Mouse (Mus musculus): ENCODE measurements around the gene Fhdc1.

The Fhdc1 gene

DNA sequence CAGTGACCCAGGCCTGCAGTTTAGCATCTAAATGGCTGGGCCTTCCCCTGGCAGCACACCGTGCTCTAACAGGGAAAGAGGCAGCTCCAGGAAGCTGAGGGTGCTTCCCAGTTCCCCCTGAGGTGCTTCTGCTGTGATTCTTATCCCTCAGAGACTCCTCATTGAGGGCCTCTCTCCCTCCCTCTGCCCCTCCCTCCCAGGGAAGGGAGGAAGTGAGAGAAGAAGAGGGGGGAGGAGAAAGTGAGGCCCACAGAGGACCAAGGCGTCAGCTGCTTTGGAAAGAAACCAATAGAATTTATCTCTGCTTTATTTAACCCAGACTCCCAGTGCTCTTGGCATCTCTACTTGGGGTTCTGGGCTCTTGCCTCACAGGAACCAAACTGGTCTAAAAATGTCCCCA is 50.1 kb downstream of the Fhdc1 start:
- no peak for DNase-seq

DNA sequence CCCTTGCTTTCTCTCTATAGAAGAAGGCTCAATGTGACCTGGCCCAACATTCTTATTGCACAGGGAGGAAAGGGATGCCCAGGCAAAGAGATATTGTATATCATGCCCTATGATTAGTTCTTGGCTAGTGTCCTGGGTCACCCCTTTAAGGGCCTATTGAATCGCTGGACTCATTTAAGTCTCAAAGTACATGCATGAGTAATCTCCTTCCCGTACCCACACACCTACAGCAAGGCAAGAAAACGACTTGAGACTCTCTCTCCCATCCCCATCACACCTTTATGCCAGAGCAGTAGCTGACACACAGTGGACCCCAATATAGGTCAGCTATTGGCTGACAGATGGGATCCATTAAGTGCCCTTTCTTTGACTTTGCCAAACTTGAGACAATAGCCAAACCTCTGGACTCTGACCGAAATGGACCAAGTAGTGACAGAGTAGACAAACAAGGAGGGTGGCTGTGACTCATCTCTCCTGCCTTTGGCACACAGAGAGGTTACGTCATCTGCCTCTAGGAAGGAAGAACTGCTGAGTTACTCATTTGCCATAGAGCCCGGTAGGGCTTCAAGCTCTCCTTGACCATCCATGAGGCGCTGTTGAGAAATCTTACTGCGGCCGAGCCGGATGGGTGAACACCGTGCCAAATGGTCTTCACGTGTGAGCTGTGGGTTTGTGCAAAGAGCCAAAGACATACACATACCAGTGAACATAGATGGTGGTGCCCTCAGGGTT is 51.1 kb downstream of the Fhdc1 start:
- DNase-seq = no peak

DNA sequence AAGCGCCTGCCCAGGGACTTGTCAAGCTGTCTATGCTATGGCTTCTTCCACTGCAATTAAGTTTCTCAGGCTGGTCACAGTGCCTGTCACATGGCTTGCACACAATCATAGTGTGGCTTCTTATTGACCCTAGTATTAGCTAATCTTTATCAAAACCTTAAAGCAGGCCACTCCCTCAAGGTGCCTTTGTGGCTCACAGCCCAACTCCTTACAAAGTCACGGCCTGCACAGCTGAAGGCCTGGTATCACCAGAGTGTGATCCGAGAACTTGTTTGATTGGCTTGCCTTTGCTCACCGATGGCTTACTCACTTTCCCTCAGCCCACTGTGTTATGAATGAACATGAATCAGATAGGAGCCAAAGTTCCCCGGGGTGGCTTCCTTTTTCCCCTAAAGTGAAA is 52.5 kb downstream of the Fhdc1 start:
- DNase-seq = no peak

DNA sequence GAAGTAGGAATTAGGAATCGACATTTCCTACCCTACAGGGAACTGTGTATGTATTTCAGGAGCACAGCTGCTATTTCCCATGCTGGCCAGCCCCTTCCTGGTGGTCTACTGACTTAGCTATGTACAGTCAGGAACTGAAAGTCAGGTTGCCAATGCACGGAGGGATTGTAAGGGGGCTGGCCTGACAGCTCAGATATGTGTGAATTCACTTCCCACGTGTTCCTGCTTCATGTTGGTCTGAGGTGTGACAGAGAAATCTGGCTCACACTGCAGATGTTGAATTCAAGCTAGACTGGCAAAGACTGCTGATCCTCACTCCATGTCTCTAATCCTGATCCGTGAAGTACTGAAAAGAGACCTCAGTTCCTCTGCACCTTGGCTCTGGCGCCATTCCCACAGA is 57.9 kb downstream of the Fhdc1 start:
- no peak for DNase-seq

DNA sequence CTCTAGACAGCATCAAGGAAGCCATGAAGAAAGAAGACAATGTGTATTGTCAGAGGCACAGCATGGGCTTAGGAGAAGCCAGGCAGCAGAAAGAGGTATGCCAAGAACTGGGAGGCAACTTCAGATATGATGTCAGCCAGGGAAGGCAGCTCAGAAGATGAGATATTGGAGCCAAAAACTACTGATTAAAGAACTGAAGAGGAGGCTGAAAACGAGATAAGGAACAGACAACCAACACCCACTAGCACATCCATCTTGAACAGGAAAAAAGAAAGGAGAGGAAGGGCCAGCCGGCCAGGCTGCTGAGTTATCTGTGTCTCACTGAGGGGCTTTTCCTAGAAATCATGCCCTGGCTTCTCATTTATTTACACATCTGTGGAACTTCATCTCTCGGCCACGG is 66.4 kb downstream of the Fhdc1 start:
- DNase-seq = no peak

DNA sequence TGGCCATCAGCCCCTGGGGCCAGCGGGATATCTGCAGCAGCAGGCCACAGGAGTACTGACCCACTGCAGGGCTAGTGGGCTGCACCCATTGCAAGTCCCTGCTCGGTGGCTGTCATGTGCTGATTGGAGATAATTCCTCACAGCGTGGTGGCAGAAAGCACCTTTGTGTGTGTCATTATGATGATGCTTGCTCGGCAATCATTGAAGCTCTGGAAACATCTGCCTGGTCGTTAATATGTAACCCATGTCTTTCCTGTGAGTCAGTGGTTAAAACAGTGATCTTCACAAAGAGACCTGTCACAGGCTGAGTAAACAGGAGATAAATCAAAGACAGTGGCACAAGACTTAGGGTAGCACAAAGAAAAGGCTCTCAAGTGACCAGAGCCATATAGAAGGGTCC is 67.3 kb downstream of the Fhdc1 start:
- DNase-seq = no peak

DNA sequence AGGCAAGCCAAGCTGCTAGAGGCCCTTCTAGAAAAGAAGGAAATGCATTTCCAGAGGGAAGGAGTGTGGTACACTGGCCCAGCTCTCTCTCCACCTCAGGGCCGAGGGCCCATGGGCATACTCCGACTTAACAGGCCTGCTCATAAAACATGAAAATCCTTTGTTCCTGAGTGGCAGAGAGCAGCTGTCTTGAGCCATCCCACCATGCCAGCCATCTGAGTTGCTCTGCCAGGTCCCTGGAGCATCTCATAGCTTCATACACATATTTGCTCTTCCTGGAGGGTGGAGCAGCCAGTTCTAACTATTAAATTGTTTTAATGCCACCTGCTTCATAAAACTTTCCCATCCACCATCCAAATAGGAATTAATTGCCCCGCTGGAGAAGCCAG is 70.8 kb downstream of the Fhdc1 start:
- no peak for DNase-seq

DNA sequence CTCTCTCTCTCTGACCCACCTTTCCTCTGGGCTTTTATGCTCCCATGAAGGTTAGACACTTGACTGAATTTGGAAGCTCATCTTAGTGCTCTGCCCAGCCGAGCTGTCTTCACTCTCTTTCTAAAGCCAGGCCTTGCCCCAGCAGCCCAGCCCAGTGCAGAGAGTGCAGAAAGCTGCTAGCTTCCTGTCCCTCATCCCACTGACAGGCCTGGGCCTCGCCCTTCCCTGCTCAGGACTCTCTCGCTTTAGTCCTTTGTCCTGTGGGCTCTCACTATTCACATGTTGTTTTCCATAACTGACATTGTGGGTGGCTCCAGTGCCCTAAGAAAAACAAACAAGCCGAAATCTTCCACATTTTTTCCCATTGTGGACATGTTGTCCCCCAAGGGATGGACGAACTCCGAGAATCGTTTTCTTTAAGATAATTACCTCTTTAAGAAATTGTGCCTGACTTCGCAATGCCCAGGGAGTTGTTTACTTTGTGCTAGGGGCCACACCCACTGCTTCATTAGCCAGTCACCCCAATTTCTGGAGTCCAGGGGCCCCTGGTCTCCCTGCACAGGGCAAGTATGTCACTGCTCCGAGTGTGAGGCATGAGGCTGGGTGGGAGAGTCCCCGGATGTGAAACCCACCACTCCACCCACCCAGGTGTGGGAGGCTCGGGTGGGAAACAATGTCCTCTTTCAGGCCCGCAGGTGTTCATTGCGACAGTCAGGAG is 71.3 kb downstream of the Fhdc1 start:
- no peak for DNase-seq

DNA sequence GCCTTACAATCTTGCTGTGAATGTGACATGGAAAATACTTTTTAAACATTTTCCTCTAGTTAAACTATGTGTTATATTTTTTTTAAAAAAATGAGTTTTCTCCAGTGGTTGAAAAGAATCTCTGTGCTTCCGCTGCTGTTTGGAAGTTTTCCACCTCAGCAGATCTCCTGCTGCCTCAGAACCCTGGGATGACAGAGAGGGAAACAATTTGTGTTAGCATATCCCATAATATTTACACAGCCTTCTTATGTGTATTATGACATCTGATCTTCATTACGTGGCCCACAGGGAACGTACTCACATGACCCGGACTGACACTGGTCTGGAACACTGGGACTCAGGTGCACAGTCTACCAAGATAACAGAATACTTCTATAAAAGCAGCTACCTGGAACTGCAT is 74.7 kb downstream of the Fhdc1 start:
- DNase-seq = no peak

DNA sequence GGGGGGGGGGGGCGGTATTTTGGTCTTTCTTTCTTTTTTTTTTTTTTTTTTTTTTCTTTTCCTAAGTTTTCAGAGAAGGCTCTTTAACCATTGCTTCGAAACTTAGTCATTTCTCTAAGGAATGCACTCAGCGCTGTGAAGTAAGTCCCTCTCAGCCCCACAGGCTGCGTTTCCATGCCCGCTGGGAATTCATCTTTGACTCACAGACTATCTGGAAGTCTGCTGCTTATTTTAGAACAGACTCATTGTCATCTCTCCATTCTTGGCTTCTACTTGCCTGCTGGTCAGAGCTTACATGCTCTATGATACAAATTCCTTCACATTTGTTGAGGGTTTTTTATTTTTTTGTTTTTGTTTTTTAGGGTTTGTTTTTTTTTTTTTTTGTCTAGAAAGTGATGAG is 76.8 kb downstream of the Fhdc1 start:
- no peak for DNase-seq

DNA sequence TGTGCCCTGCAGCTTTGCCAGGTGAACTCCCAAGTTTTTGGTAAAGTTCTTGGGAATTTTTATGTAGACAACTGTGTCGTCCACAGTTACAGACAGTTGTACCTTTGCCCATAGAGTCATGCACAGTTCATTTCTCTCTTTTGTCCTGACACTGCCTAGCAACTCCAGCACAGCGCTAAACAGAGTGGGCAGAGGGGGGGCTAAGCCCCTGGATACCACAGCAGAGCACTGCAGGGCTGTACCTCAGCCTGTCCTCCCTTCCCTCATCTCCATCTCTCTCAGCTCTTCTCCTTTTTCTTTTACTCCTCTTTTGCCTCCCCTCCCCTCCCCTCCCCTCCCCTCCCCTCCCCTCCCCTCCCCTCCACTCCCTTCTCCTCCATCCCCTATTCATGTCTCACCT is 77.5 kb downstream of the Fhdc1 start:
- no peak for DNase-seq

DNA sequence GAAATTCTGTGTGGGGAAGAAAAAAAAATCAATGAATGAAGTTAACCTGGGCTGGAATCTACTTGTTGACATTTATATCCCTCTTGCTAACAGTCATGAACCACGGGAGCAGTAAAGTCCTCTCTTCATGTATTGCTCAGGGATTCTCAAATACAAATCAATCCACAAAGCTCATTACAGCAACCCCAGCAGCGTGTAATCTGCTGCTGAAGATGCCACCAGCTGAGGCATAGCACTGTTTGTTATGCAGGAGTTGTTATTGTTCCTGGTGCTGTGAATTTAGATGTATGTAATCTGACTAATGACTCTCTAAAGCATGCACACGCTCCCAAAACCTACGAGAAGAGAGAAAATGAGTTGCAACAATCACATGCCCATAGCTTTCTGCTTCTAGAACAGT is 82.3 kb downstream of the Fhdc1 start:
- no peak for DNase-seq

DNA sequence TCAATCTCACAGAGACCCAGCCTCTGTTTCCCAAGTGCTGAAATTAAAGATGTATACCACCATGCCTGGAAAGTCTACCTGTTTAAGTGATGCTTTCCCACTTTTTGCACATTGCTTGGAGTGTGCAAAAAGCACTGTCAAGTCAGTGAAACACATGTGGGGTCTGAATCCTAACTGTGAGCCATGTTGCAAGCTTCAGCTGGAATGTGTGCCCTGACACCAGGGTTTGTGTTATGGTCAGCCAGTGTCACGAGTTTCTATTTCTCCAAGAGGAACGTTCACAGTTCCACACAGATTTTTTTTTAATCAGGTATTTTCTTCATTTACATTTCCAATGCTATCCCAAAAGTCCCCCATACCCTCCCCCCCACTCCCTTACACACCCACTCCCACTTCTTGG is 84.0 kb downstream of the Fhdc1 start:
- no peak for DNase-seq

DNA sequence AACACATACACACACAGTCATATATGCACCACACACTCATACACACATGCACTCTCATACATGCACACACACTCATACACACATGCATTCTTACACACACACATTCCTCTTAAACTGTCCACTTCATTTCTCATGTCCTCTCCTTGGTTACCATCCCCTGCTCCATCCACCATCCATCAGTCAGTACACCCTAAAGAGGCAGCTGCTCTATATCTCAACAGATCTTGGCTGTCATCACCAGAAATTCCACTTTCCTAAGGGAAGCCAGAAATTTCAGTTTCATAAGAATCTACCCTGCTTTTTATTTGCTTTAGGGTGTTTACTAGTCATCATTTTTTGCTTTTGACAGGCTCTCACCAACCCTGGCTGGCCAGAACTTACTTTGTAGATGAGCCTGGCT is 84.4 kb downstream of the Fhdc1 start:
- DNase-seq = no peak

DNA sequence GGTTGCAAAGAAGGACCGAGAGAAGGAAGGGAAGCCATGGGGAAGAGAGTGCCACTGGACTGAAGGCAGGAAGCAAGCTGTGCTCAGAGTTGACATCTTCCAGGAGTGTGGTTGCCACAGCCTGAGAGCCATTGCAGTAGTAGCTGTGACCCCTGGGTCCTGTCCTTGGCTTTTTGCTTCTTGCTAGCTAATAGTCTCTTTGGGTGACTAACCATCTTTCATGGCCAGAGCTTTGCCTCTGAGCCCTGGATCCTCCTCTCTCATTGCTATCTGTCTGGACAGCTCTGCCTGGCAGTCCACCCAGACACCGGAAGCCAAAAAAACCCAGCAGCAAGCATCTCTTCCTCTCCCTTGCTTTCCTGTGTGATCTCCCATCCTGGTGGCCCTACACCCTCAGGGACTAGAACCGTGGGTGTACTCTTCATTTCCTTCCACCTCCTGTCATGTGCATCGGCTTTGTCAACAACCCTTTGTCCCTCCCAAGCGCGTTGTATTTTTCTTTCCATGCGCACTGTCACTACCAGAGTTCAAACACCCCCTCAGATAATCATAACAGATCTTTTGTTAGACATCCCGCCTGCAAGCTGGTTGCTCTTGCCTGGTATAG is 85.3 kb downstream of the Fhdc1 start:
- DNase-seq = no peak

Measured in right cerebral cortex, postnatal 4 days (tissue).